Mouse (Mus musculus): ENCODE results near the gene Il27. TPM values are rescaled to one million over a fixed set of nuclear protein-coding genes. Genes with fewer than 3 reads are reported as not detected.

Gene Il27
- total RNA-seq, 1 experiment from 2014 or later: 9.8 TPM

GRCm38 (mm10) chr7:126612736-126613135 lies 18.0 kb upstream of the Il27 start:
- ATAC-seq (replicated peaks; ENCODE audit: insufficient number of reproducible peaks, low FRiP score, low TSS enrichment, poor library complexity, severe bottlenecking): no peak

GRCm38 (mm10) chr7:126607796-126608195 lies 13.1 kb upstream of the Il27 start:
- ATAC-seq (replicated peaks; ENCODE audit: insufficient number of reproducible peaks, low FRiP score, low TSS enrichment, poor library complexity, severe bottlenecking): no peak

- ATAC-seq (replicated peaks; ENCODE audit: insufficient number of reproducible peaks, low FRiP score, low TSS enrichment, poor library complexity, severe bottlenecking): no peak
Observed at GRCm38 (mm10) chr7:126607064-126607463, 12.3 kb upstream of the Il27 start.

- ATAC-seq (replicated peaks; ENCODE audit: insufficient number of reproducible peaks, low FRiP score, low TSS enrichment, poor library complexity, severe bottlenecking): no peak
Observed at GRCm38 (mm10) chr7:126606611-126607010, 11.9 kb upstream of the Il27 start.

- ATAC-seq (replicated peaks; ENCODE audit: insufficient number of reproducible peaks, low FRiP score, low TSS enrichment, poor library complexity, severe bottlenecking): no peak
Observed at GRCm38 (mm10) chr7:126602650-126603049, 7.9 kb upstream of the Il27 start.

GRCm38 (mm10) chr7:126601896-126602295 lies 7.2 kb upstream of the Il27 start:
- 0 out of 2 replicates have a peak, but pooled peaks have one; percentile 29 for ATAC-seq (replicated peaks; ENCODE audit: insufficient number of reproducible peaks, low FRiP score, low TSS enrichment, poor library complexity, severe bottlenecking)

GRCm38 (mm10) chr7:126598919-126599318 lies 4.2 kb upstream of the Il27 start:
- ATAC-seq (replicated peaks; ENCODE audit: insufficient number of reproducible peaks, low FRiP score, low TSS enrichment, poor library complexity, severe bottlenecking): no peak

- peak; percentile 69 for ATAC-seq (replicated peaks; ENCODE audit: insufficient number of reproducible peaks, low FRiP score, low TSS enrichment, poor library complexity, severe bottlenecking)
Observed at GRCm38 (mm10) chr7:126596414-126596813, 1.7 kb upstream of the Il27 start.

- ATAC-seq (replicated peaks; ENCODE audit: insufficient number of reproducible peaks, low FRiP score, low TSS enrichment, poor library complexity, severe bottlenecking): no peak
Observed at GRCm38 (mm10) chr7:126595890-126596289, 1.1 kb upstream of the Il27 start.

- ATAC-seq (replicated peaks; ENCODE audit: insufficient number of reproducible peaks, low FRiP score, low TSS enrichment, poor library complexity, severe bottlenecking): no peak
Observed at GRCm38 (mm10) chr7:126587779-126588178, 7.0 kb downstream of the Il27 start.

- no peak for ATAC-seq (replicated peaks; ENCODE audit: insufficient number of reproducible peaks, low FRiP score, low TSS enrichment, poor library complexity, severe bottlenecking)
Observed at GRCm38 (mm10) chr7:126586839-126587238, 7.9 kb downstream of the Il27 start.

- ATAC-seq (replicated peaks; ENCODE audit: insufficient number of reproducible peaks, low FRiP score, low TSS enrichment, poor library complexity, severe bottlenecking): peak; percentile 3; the same call in 1 of the 2 replicates
Observed at GRCm38 (mm10) chr7:126585717-126586116, 9.0 kb downstream of the Il27 start, which contains the start of gene Cln3. Gene Cln3, minus strand, starts transcription at chr7:126585817.

GRCm38 (mm10) chr7:126584506-126584977 lies 10.2 kb downstream of the Il27 start, which contains the start of gene Apobr:
Gene Apobr, plus strand, starts transcription at chr7:126584942.
- ATAC-seq (replicated peaks; ENCODE audit: insufficient number of reproducible peaks, low FRiP score, low TSS enrichment, poor library complexity, severe bottlenecking): peak; percentile 75

- ATAC-seq (replicated peaks; ENCODE audit: insufficient number of reproducible peaks, low FRiP score, low TSS enrichment, poor library complexity, severe bottlenecking): no peak
Observed at GRCm38 (mm10) chr7:126583761-126584160, 11.0 kb downstream of the Il27 start.

- peak; percentile 54 for ATAC-seq (replicated peaks; ENCODE audit: insufficient number of reproducible peaks, low FRiP score, low TSS enrichment, poor library complexity, severe bottlenecking)
Observed at GRCm38 (mm10) chr7:126583251-126583709, 11.5 kb downstream of the Il27 start.

- ATAC-seq (replicated peaks; ENCODE audit: insufficient number of reproducible peaks, low FRiP score, low TSS enrichment, poor library complexity, severe bottlenecking): no peak
Observed at GRCm38 (mm10) chr7:126582759-126583158, 12.0 kb downstream of the Il27 start.

GRCm38 (mm10) chr7:126581661-126582060 lies 13.1 kb downstream of the Il27 start:
- no peak for ATAC-seq (replicated peaks; ENCODE audit: insufficient number of reproducible peaks, low FRiP score, low TSS enrichment, poor library complexity, severe bottlenecking)

- ATAC-seq (replicated peaks; ENCODE audit: insufficient number of reproducible peaks, low FRiP score, low TSS enrichment, poor library complexity, severe bottlenecking): no peak
Observed at GRCm38 (mm10) chr7:126579172-126579571, 15.6 kb downstream of the Il27 start.

GRCm38 (mm10) chr7:126576946-126577345 lies 17.8 kb downstream of the Il27 start:
- ATAC-seq (replicated peaks; ENCODE audit: insufficient number of reproducible peaks, low FRiP score, low TSS enrichment, poor library complexity, severe bottlenecking): 0 out of 2 replicates have a peak, but pooled peaks have one; percentile 28

- ATAC-seq (replicated peaks; ENCODE audit: insufficient number of reproducible peaks, low FRiP score, low TSS enrichment, poor library complexity, severe bottlenecking): peak; percentile 95
Observed at GRCm38 (mm10) chr7:126566094-126566765, 28.5 kb downstream of the Il27 start, which contains the start of gene Eif3c. Gene Eif3c, minus strand, starts transcription at chr7:126566411.

Measured in monocyte, adult 5-6 weeks (primary cell).